Mouse (Mus musculus) thymus, postnatal 14 days (tissue): ENCODE results near the gene Slc2a4.

Source experiments
- DNase-seq: peaks from one replicate; pipeline ENCODE4 v3.0.0; 2021

The Slc2a4 gene

DNA sequence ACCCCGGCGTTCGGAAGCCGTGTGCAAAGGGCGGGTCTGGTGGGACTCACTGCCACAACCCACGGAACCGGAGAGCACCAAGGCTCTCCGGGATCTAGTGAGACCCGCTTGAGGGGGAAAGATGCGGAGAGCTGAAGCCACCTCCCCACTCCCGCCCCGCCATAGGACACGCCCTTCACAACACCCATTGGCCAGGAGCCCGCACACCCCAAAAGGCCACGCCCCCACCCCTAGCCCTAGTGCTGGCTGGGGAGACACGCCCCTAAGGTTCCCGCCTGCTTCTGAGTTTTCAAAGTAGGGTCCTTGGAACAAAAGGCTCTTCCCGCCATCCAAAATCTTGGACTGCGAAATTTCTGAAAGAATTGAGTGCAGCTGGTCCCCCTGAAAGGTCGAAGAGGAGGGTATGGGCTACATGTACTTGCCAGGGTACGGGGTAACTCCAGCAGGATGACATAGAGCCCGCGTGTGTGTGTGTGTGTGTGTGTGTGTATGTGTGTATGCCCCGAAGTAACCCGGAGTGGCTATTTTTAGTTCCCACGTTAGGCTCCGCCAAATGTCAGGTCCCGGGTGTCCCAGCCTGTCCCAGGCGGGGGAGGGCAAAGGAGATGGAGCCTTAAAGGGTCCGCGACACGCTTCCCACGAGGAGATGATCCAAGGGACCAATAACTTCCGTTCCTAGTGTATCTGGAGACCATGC lies at the start of gene Slc2a4:
Gene Slc2a4, minus strand, starts transcription at position 123 of the 697 bp plus-strand sequence.
- DNase-seq = peak; percentile 97

DNA sequence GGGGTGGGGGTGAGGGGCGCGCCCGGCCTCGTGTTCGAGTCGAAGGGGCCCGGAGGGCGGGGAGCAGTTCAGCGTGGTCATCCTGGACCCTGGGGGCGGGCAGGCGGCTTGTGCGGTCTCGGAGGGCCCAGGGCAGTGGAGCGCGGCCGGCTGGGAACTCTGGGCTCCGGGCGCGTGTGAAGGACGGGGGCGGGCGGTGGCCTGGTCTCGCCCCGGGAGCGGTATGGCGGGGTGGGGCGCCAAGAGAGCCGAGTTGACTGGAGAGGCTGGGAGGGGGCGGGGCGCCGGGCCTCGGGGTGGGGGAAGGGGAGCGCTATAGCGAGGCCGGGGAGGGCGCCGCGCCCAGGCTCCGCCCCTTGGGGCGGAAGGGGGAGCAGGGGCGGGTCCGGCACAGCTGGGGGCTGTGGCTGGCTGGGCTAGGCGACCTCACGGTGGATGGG lies 49.1 kb upstream of the Slc2a4 start:
- peak; percentile 95 for DNase-seq

- DNase-seq = peak; percentile 83
Measured at GRCm38 (mm10) chr11:69996161-69997061, 48.4 kb upstream of the Slc2a4 start.

- DNase-seq = peak; percentile 98
Measured at GRCm38 (mm10) chr11:69995391-69995960, 47.5 kb upstream of the Slc2a4 start, which contains the start of gene Phf23. TSS of gene Phf23 (plus strand) at chr11:69995777.

DNA sequence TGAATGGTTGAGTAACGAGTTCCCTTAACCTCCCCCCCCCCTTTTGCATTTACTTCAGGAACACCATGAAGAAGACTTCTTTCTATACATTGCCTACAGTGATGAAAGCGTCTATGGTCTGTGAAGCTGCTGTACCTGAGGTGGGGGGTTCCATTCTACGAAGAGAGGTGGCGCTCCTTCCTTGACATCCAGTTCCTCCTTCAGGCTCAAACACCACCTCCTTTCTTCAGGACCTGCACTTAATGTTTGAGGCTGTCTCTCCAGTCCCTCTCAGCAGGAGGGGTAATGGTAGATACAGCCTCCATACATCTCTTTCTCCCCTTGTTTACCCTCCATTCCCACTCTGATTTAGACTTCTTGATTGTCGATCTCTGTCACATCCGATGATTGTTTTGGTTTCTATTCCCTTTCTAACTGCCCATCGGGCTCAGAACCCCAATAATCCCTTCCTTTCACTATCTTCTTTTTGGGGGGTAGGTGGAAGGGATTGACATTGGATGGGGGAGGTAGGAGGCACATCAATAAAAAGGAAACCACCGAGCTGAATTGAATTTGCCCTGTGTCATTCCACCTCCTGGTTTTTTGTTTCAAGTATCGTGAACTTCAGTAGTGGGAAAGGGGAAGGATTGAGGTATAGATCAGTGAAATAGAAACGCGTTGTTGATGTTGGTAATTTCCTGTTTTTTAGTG lies 46.6 kb upstream of the Slc2a4 start:
- no peak for DNase-seq

DNA sequence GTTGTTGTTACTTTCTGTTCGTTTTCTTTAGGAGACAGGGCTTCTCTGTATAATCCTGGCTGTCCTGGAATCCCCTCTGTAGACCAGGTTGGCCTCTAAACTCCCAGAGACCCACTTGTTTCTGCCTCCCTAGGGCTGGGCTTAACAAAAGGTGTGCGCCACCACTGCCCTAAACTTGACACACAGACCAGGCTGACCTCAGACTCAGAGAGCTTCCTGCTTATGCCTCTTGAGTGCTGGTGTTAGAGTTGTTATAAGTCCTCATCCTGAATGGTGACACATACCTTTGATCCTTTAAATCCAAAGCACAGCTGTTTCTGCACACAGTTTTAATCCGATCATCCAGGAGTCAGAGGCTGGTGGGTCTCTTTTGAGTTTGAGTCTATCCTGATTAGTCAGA lies 44.9 kb upstream of the Slc2a4 start:
- no peak for DNase-seq

DNA sequence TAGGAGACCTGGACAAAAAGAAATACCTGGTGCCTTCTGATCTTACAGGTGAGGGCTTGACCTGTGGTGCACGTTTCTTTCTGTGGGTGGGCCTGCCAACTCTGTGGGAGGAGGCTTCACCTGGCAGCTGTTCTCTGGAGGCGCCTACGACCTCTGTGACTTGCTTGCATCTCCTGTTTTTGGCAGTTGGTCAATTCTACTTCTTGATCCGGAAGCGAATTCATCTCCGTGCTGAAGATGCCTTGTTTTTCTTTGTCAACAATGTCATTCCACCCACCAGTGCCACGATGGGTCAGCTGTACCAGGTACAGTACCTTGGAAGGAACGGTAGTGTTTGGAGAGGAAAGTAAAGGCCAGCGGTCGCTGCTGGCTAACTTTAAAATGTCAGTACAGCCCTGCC lies 44.4 kb upstream of the Slc2a4 start:
- DNase-seq = no peak

GRCm38 (mm10) chr11:69991711-69992110 lies 43.7 kb upstream of the Slc2a4 start:
- no peak for DNase-seq

GRCm38 (mm10) chr11:69990850-69991691 lies 43.1 kb upstream of the Slc2a4 start, which contains the start of gene Gabarap:
TSS of gene Gabarap (plus strand) at chr11:69991143.
- DNase-seq = peak; percentile 96

DNA sequence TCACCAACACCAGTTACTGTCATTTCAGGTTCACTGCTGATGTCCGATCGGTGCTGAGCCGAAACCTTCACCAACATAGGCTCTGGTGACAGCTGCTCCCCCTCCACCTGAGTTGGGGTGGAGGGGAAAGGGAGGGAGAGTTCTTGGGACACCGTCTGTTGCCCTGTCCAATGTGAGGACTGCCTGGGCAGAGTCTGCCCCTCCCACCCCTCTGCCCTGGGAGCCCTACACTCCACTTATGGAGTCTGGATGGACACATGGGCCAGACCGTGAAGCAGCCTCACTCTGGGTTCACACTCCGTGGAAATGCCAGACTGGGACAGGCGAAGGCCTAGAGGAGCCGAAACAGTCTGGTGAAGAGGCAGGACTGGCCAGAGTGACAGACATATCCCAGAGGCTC lies 42.0 kb upstream of the Slc2a4 start:
- DNase-seq = no peak

- DNase-seq = no peak
Measured at GRCm38 (mm10) chr11:69984431-69984830, 36.4 kb upstream of the Slc2a4 start.

- DNase-seq = no peak
Measured at GRCm38 (mm10) chr11:69983377-69983776, 35.4 kb upstream of the Slc2a4 start.

DNA sequence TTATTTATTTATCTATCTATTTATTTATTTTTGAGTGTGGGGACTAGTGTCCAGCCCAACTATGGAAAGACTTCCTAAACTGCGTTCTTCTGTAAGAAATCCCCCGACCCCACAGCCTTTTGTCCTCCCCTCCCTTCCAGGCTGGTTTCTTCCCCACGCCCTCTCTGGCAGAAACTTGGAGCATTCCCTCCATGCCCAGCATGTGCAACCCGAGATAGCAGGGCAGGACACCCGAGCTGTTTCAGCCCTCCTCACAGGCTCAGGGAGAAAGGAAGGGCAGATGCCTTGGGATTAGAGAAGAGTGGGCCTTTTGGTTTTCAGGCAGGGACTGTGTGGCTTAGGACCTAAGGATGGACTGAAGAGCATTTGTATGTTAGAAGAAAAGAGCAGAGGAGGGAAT lies 34.9 kb upstream of the Slc2a4 start:
- no peak for DNase-seq

- no peak for DNase-seq
Measured at GRCm38 (mm10) chr11:69982225-69982624, 34.2 kb upstream of the Slc2a4 start, which contains the start of gene Elp5. TSS of gene Elp5 (minus strand) at chr11:69982517.

DNA sequence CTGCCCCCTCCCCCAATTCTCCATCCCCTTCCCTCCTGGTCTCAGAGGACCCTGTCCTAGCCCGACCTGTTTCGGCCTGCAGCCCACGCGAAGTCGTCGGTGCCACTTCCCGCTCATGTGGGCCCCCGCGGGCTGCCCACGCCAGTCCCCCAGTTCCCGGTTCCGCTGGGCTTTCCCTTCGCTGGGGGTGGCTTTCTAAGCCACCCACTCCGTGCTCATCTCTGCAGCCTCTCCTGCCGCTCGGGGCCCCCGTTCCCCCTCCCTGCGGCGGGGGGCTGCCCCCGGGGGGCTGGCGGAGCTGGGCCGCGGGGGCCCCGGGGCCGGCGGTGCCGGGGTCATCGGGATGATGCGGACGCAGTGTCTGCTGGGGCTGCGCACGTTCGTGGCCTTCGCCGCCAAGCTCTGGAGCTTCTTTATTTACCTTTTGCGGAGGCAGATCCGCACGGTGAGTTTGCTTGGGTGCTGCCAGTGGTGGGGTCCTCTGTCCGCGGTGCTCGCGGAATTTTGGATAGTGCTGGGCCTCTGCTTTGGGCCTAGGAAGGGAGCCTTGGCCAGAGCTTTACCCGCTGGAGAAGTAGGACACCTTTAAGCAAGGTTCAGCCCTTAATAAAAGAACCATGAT lies 33.3 kb upstream of the Slc2a4 start, which contains the start of gene Ctdnep1:
Gene Ctdnep1, plus strand, starts transcription at position 16 of the 622 bp plus-strand sequence.
- DNase-seq = no peak

DNA sequence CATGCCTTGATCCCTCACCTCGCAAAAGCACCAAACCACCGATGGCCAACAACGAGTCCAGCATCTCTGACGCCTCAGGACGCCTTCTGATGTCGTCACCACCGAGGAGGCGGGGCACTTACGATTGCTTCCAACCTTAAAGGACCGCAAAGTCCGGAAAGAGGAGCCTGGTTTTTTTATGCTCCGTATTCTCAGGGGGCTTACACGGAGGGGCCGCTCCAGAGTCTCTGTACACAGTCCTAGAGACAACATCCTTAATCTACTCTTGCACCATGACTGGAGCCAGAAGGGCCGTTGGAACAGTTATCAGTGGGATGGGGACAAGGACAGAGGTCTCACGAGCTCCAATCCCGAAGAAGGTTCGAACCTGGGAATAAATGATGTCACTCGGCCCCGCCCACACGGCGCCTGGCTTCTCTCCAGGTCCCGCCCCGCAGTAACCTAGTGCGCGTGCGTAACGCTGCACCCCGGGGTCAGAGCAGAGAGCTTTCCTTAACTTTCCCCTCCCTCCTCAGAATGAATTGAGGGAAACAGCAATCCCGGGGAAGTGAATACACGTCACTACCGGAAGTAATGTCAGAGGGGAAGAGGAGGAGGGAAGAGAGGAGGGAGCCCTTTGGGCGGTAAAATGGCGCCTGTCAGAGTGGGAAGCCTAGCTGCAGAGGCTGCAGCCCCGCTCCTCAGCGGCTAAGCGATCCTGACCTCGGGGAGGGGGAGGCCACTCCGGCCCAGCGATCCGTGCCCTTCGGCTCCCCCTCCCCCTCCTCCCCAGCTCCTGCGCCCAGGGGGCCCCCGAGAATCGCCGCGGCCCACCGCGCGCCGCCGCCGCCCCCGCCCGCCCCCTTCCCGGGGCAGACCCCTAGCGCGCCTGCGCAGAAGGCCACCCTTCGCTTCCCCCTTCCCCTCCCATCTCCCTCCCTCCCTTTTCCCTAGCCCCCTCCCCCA lies 32.5 kb upstream of the Slc2a4 start:
- peak; percentile 91 for DNase-seq

DNA sequence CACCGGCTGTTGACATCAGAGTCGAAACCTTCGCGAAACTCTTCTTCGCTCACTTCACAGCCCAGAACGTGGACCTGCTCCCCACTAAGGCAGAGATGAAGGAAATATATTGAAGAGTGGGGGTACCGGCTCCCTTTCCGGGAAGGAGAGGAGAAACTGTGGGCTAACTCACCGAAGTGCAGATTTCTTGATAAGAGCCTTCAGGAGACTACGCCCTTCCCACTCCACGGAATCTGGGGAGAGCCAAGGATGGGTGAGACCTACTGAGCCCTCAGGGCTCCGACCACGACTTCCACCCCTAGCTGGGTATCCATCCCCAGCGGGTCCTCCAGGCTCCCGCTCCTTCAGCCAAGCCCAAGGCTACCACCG lies 31.8 kb upstream of the Slc2a4 start:
- DNase-seq = no peak

GRCm38 (mm10) chr11:69976271-69976670 lies 28.3 kb upstream of the Slc2a4 start:
- no peak for DNase-seq

- no peak for DNase-seq
Measured at GRCm38 (mm10) chr11:69974907-69975306, 26.9 kb upstream of the Slc2a4 start.

DNA sequence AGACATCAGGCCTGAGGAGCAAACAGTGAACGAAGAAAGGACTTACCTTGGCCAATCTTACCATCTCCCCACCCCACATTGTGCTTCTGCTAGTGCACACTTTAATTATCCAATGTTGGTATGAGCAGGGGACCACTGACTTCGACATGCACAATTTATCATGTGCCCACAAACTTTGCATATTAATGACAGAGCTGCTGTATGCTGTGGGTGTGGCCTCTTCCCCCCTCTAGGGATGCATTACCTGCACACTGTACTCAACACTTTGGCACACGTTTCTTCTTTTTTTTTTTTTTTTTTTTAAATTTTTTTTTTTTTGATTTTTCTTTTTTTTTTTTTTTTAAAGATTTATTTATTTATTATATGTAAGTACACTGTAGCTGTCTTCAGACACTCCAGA lies 22.8 kb upstream of the Slc2a4 start:
- DNase-seq = no peak
